Mouse (Mus musculus): Measurements from ENCODE around the gene Tmem221. TPM values are rescaled to one million over a fixed set of nuclear protein-coding genes. Genes with fewer than 3 reads are reported as not detected.

Tmem221 gene
- polyA plus RNA-seq, 1 experiment from 2014 or later = 10.6 TPM

DNA sequence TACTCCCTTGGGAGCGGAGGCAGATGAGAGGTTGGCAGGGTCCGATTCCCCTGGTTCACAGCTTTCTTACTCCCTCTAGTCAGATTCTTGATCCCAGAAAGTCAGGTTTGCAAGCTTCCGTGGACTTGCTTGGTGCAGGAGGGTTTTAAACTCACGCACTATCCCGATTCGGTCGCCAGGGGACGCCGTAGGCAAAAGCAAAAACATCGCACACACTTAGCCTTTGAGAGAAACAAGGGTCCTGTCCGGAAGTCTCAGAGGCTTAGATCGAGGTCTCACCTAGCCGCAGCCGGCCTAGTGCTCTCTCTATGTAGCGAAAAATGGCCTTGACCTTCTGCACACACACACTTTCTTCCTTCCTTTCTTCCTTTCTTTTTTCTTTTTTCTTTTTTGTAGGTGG lies 2.7 kb upstream of the Tmem221 start:
- no peak for ATAC-seq (replicated peaks; ENCODE audit: low FRiP score)
- H3K4me3 ChIP-seq (replicated peaks) = no peak overlapping the region
- peaks cover 67% of the 10 kb centered on the region for H3K27me3 ChIP-seq
- H3K9me3 ChIP-seq (replicated peaks) = peaks cover 5% of the 10 kb centered on the region
- no peak overlapping the region for H3K4me2 ChIP-seq
- H3K27ac ChIP-seq = no peak overlapping the region
- peaks cover 25% of the 10 kb centered on the region for H3K4me1 ChIP-seq
- no peaks in the 10 kb centered on the region for H3K36me3 ChIP-seq
- 3% methylated on average over 15 of the region's 15 CpGs for WGBS
- H3K9ac ChIP-seq = no peak overlapping the region

DNA sequence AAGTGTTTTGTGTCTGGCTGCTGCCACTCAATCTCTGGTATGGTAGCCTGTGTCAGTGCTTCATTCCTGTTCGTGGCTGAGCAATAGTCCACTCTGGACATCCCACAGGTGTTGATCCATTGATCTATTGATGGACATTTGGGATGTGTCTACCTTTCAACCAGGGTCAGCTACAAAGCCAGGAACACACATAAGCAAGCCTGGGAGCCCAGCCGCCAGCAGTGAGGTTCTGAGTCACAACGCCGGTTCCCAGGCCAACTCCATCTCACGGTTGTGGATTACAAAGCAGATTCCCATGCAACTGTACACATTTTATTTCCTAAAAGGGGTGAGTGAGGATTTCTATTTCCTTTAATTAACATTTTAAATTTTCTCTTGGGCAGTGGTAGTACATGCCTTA lies 2.1 kb upstream of the Tmem221 start:
- Histone ChIP-seq H3K4me3 (replicated peaks) (no peak overlapping the region), H3K4me2 (no peak overlapping the region), H3K36me3 (no peaks in the 10 kb centered on the region), H3K27ac (no peak overlapping the region), H3K27me3 (peaks cover 71% of the 10 kb centered on the region), H3K9ac (no peak overlapping the region), H3K9me3 (replicated peaks) (peaks cover 5% of the 10 kb centered on the region), H3K4me1 (peaks cover 25% of the 10 kb centered on the region)
- no peak for ATAC-seq (replicated peaks; ENCODE audit: low FRiP score)
- WGBS = 84% methylated on average over 5 of the region's 5 CpGs

DNA sequence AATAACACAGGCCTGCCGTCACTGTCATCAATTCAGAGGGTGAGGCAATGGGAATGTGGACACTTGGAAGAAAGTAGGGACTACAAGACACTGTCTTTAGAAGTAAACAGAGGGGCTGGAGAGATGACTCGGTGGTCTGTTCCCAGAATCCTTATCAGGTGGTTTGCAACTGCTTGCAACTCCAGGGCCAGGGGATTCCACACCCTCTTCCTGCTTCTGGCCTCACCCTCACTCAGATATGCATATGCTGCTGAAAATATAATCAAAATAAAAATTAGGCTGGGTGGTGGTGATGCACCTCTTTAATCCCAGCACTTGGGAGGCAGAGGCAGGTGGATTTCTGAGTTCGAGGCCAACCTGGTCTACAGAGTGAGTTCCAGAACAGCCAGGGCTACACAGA lies 1.4 kb upstream of the Tmem221 start:
- H3K4me1 ChIP-seq = peaks cover 25% of the 10 kb centered on the region
- H3K9ac ChIP-seq = no peak overlapping the region
- H3K4me2 ChIP-seq = no peak overlapping the region
- no peak overlapping the region for H3K4me3 ChIP-seq (replicated peaks)
- WGBS = 73% methylated on average over 3 of the region's 3 CpGs
- no peak overlapping the region for H3K27ac ChIP-seq
- no peak for ATAC-seq (replicated peaks; ENCODE audit: low FRiP score)
- H3K9me3 ChIP-seq (replicated peaks) = peaks cover 5% of the 10 kb centered on the region
- H3K27me3 ChIP-seq = peaks cover 71% of the 10 kb centered on the region
- no peaks in the 10 kb centered on the region for H3K36me3 ChIP-seq

DNA sequence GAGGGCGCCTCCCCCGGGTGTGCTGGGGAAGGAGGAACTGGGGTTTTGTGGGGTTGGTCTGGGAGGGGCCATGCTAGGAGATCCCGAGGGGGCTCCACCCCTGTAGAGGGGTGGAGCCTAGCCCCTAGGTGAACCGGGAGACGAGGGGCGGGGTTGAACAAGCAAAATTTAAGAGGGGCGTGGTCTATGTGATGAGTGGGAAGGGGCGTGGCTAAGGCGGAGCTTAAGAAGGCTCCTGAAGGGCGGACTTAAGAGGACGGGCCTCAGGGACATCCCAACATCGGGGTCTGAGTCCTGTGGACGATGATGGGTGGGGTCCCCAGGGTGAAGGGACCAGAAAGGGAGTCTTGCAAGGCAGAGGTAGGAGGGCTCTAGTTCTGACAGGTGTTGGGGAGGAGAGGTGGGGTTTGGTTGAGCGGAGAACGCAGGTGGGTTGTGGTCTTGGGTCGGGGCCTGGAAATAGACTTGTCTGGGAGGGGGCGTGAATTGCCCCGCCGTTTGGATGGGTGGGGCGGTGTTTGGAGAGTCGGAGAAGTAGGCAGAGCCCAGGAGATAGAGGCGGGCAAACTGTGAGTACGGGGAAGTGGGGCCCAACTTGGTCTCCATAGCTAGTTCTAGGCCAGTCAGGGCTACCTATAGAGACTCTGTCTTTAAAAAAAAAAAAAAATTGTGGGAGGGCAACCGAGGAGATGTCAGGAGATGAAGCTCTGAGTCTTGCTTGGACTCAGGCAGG lies 453 bp upstream of the Tmem221 start:
- peak overlapping the region; percentile 88 for H3K4me2 ChIP-seq
- no peak overlapping the region for H3K27ac ChIP-seq
- no peaks in the 10 kb centered on the region for H3K36me3 ChIP-seq
- peak; percentile 77 for ATAC-seq (replicated peaks; ENCODE audit: low FRiP score)
- WGBS = 1% methylated on average over 24 of the region's 24 CpGs
- H3K4me3 ChIP-seq (replicated peaks) = peak overlapping the region; percentile 54
- peaks cover 1% of the 10 kb centered on the region; the same call in 1 of the 2 replicates for H3K9me3 ChIP-seq (replicated peaks)
- H3K4me1 ChIP-seq = peaks cover 32% of the 10 kb centered on the region
- peaks cover 71% of the 10 kb centered on the region for H3K27me3 ChIP-seq
- peak overlapping the region; percentile 50 for H3K9ac ChIP-seq

DNA sequence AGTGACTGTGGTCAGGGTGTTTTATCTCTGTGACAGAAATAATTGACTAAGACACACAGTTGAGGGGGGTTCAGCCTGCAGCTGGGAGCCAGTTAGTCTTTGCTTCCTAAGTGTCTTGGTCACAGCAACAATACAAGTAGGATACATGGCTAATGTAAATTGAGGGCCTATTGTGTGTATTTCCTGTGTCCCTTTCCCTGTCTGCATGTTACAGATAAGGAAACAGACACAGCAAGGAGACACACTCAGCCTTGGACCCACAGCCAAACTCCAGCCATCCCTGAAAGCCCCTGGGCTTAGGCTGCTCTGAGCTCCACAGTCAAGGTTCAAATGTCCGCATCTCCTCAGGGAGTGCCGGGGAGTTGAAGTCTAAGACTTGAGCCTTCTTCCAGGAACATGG lies 4.0 kb downstream of the Tmem221 start:
- 85% methylated on average over 2 of the region's 2 CpGs for WGBS
- H3K4me3 ChIP-seq (replicated peaks) = no peak overlapping the region
- no peak for ATAC-seq (replicated peaks; ENCODE audit: low FRiP score)
- no peak overlapping the region for H3K4me2 ChIP-seq
- H3K27me3 ChIP-seq = peaks cover 36% of the 10 kb centered on the region
- H3K9ac ChIP-seq = no peak overlapping the region
- H3K36me3 ChIP-seq = no peaks in the 10 kb centered on the region
- no peaks in the 10 kb centered on the region for H3K9me3 ChIP-seq (replicated peaks)
- H3K4me1 ChIP-seq = peaks cover 43% of the 10 kb centered on the region
- no peak overlapping the region; the same call in 1 of the 2 replicates for H3K27ac ChIP-seq

DNA sequence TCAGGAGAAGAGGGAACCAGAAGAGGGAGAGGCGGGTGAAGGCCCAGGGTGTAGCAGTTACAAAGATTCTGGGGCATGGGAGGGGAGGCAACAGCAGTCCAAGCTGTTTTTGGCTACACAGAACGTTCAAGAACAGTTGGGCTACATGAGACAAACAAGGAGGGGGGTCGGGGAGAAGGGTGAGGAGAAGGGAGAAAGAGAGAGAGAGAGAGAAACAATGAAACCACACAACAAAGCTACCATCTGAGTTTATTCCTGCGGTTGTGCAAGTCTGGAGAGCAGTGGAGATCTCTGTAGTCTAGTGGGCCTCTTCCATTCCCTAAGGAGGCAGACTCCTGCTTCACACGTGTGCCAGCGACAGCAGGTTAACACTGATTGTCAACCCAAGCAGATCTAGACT lies 4.7 kb downstream of the Tmem221 start:
- no peak for ATAC-seq (replicated peaks; ENCODE audit: low FRiP score)
- Histone ChIP-seq H3K36me3 (no peaks in the 10 kb centered on the region), H3K4me3 (replicated peaks) (no peak overlapping the region), H3K4me2 (no peak overlapping the region), H3K9me3 (replicated peaks) (no peaks in the 10 kb centered on the region), H3K27me3 (peaks cover 29% of the 10 kb centered on the region), H3K27ac (peak overlapping the region; percentile 87; the same call in 1 of the 2 replicates), H3K4me1 (peaks cover 39% of the 10 kb centered on the region), H3K9ac (no peak overlapping the region)
- WGBS = 71% methylated on average over 6 of the region's 6 CpGs

DNA sequence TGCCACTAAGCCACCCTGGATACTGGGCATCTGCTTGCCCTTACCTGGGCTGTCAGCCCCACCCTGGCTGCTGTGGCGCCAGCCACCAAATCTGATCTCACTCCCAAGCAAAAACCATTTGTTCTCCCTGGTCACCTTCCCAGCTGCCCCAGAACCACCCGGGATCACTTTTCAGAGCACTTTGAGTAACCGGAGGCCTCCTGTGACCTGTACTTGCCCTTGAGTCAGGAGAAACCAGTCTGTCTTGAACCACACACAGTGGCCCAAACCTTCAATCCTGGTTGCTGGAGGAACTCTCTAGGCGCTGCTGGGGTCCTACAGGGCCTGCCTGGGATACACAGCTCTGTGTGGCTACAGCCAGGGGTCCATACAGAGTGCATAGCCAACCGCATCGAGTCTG lies 5.9 kb downstream of the Tmem221 start:
- Histone ChIP-seq H3K9me3 (replicated peaks) (no peaks in the 10 kb centered on the region), H3K4me3 (replicated peaks) (no peak overlapping the region), H3K27me3 (peaks cover 17% of the 10 kb centered on the region), H3K4me1 (peaks cover 29% of the 10 kb centered on the region), H3K9ac (no peak overlapping the region), H3K36me3 (peaks cover 12% of the 10 kb centered on the region), H3K27ac (peak overlapping the region; percentile 87), H3K4me2 (no peak overlapping the region)
- 29% methylated on average over 6 of the region's 6 CpGs for WGBS
- peak; percentile 57 for ATAC-seq (replicated peaks; ENCODE audit: low FRiP score)

DNA sequence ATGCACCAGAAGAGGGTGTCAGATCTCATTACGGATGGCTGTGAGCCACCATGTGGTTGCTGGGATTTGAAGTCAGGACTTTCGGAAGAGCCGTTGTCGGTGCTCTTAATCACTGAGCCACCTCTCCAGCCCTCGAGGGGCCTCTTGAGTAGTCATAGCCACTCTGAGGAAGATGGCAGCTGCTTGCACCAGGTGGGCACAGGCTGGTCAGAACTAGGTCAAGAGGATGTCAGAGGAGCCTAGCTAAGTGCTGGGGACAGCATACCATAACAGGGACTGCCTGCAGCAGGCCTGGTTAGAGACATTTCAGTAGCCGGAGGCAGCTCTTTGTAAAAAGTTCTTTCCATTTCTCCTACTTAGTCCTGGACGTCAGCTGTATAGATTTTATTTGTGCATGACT lies 7.9 kb downstream of the Tmem221 start:
- Histone ChIP-seq H3K27ac (peak overlapping the region; percentile 62), H3K4me2 (no peak overlapping the region), H3K27me3 (no peaks in the 10 kb centered on the region), H3K4me3 (replicated peaks) (no peak overlapping the region), H3K9me3 (replicated peaks) (no peaks in the 10 kb centered on the region), H3K4me1 (peaks cover 29% of the 10 kb centered on the region), H3K9ac (no peak overlapping the region), H3K36me3 (peaks cover 31% of the 10 kb centered on the region)
- no peak for ATAC-seq (replicated peaks; ENCODE audit: low FRiP score)
- WGBS = 65% methylated on average over 7 of the region's 7 CpGs

DNA sequence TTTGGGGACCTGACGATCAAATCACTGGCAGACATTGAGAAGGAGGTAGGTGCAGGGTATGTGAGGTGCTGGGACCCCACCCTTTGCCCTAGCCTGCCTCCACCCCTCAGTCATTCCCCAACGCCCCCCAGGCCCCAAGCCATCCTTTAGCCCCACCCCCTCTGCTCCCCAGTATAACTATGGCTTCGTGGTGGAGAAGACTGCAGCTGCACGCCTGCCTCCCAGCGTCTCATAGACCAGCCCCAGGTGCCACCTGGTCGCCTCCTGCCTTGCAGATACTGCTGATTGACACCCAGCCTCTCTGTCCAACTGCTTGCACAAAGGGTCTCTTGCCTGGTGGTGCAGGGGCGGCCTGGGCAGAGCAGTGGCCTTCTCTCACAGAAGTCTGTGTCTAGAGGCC lies 11.1 kb downstream of the Tmem221 start:
- Histone ChIP-seq H3K4me3 (replicated peaks) (no peak overlapping the region), H3K36me3 (peaks cover 40% of the 10 kb centered on the region), H3K9ac (no peak overlapping the region), H3K27ac (no peak overlapping the region), H3K27me3 (no peaks in the 10 kb centered on the region), H3K4me2 (no peak overlapping the region), H3K9me3 (replicated peaks) (no peaks in the 10 kb centered on the region), H3K4me1 (peaks cover 24% of the 10 kb centered on the region)
- WGBS = 86% methylated on average over 7 of the region's 7 CpGs
- ATAC-seq (replicated peaks; ENCODE audit: low FRiP score) = no peak

DNA sequence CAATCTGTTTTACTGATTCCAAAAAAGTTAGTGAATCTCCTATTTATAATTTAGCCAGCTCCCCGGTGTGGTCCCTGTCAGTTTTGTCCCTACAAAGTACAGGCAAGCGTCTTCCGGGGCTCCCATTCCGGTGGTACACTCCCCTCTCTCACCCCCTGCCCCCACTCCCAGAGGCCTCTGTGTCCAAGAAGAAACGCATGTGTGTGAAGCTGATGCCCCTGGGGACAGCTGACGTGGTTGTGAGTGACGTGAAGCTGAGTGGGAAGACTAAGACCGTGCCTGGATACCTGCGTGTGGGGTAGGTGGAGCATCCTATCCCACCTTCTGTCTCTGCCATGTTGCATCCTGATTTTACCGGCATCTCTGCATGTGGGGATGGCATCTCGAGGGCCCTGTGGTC lies 13.6 kb downstream of the Tmem221 start:
- Histone ChIP-seq H3K27ac (no peak overlapping the region), H3K4me1 (peaks cover 13% of the 10 kb centered on the region), H3K4me3 (replicated peaks) (no peak overlapping the region), H3K9ac (no peak overlapping the region), H3K9me3 (replicated peaks) (no peaks in the 10 kb centered on the region), H3K27me3 (no peaks in the 10 kb centered on the region), H3K4me2 (no peak overlapping the region), H3K36me3 (peaks cover 40% of the 10 kb centered on the region)
- no peak for ATAC-seq (replicated peaks; ENCODE audit: low FRiP score)
- 89% methylated on average over 11 of the region's 11 CpGs for WGBS

DNA sequence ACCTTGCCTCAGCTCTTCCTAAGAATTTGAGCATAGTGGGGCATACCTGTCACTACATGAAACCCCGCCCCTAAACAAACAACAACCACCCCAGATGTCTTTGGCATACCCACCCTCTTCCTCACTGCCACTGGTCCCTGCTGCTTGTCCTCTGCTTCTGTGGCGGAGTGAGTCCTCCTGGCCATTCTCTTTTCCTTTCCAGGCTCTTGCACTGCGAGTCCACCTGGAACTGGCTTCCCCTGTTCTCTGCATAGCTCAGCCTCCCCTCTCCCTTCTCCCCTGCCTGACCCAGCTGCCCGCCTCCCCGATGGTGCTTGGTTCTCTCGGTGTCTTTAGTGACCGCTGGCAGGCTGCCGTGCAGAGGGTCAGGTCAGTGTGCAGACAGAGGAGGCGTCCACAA lies 14.9 kb downstream of the Tmem221 start:
- H3K4me1 ChIP-seq = peaks cover 13% of the 10 kb centered on the region
- H3K4me2 ChIP-seq = peak overlapping the region; percentile 87
- no peak overlapping the region for H3K27ac ChIP-seq
- no peak for ATAC-seq (replicated peaks; ENCODE audit: low FRiP score)
- H3K9ac ChIP-seq = peak overlapping the region; percentile 85
- H3K27me3 ChIP-seq = no peaks in the 10 kb centered on the region
- H3K36me3 ChIP-seq = peaks cover 38% of the 10 kb centered on the region
- H3K9me3 ChIP-seq (replicated peaks) = no peaks in the 10 kb centered on the region
- H3K4me3 ChIP-seq (replicated peaks) = peak overlapping the region; percentile 91
- 84% methylated on average over 9 of the region's 9 CpGs for WGBS

DNA sequence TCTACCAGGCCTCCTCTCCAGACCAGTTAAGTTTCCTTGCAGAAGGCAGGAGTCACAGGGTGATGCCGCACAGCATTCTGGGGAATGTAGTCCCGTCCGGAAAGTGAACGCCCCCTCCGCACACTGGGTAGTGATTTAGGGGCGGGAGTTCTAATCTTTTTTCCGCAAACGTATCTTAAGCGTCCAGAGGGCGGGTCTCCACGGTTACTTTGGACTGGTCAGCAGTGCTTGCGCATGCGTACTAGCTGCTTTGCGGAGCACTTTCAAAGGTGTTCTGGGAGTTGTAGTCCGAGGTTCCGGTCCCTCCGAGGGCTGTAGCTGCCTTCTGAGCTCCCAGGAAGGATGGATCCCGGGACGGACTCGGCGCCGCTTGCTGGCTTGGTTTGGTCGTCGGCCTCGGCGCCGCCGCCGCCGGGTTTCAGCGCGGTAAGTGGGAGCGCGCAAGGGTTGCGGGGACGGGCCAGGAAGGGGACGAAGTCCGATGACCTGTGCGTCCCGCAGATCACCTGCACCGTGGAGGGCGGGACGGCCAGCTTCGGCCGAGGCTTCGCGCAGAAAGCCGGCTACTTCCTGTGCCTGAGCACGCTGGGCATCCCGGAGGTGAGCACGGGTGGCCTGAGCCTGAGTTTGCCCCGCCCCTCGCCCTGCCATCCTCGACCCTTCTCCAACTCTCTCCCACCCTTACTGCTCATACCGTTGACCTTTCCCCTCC lies 15.9 kb downstream of the Tmem221 start, which contains the start of gene Mvb12a:
Gene Mvb12a (plus strand): TSS at position 291 of the 712 bp plus-strand sequence.
- Histone ChIP-seq H3K27me3 (no peaks in the 10 kb centered on the region), H3K9me3 (replicated peaks) (no peaks in the 10 kb centered on the region), H3K36me3 (peaks cover 29% of the 10 kb centered on the region), H3K4me2 (peak within 1 kb of the TSS; percentile 87), H3K4me1 (peaks cover 19% of the 10 kb centered on the region), H3K27ac (peak within 1 kb of the TSS; percentile 78), H3K4me3 (replicated peaks) (peak within 1 kb of the TSS; percentile 91), H3K9ac (peak within 1 kb of the TSS; percentile 85)
- peak; percentile 95 for ATAC-seq (replicated peaks; ENCODE audit: low FRiP score)
- under 1% methylated on average over 55 of the region's 55 CpGs for WGBS
